Mouse (Mus musculus) testis, postnatal 10 days (tissue): ENCODE measurements around the gene Sugp1.

Source experiments
- DNase-seq: peaks from one replicate; pipeline ENCODE4 v3.0.0; 2021; ENCODE audit warnings: low spot score

Gene Sugp1

GRCm38 (mm10) chr8:70111192-70111795 lies 68.7 kb downstream of the Sugp1 start:
- peak; percentile 35 for DNase-seq

- peak; percentile 30 for DNase-seq
Observed at GRCm38 (mm10) chr8:70112401-70113016, 69.9 kb downstream of the Sugp1 start.

- no peak for DNase-seq
Observed at GRCm38 (mm10) chr8:70114488-70114887, 71.9 kb downstream of the Sugp1 start.

GRCm38 (mm10) chr8:70114892-70115291 lies 72.3 kb downstream of the Sugp1 start:
- DNase-seq = peak; percentile 39

- DNase-seq = peak; percentile 60
Observed at GRCm38 (mm10) chr8:70117611-70118010, 75.0 kb downstream of the Sugp1 start.

- peak; percentile 38 for DNase-seq
Observed at GRCm38 (mm10) chr8:70118726-70119700, 76.4 kb downstream of the Sugp1 start.

- DNase-seq = peak; percentile 73
Observed at GRCm38 (mm10) chr8:70120667-70121066, 78.1 kb downstream of the Sugp1 start, which contains the start of gene Ncan. Gene Ncan, minus strand, starts transcription at chr8:70120873.
